Mouse (Mus musculus): ENCODE results near the gene Mrps33.

Mrps33 gene

GRCm38 (mm10) chr6:39780857-39781666, 29.7 kb downstream of the Mrps33 start:
- no peak for DNase-seq (ENCODE audit: low read depth, low spot score)

GRCm38 (mm10) chr6:39778506-39778905, 32.3 kb downstream of the Mrps33 start:
- DNase-seq (ENCODE audit: low read depth, low spot score): no peak

- DNase-seq (ENCODE audit: low read depth, low spot score): no peak
Measured at GRCm38 (mm10) chr6:39776275-39776674, 34.5 kb downstream of the Mrps33 start.

GRCm38 (mm10) chr6:39775029-39775428, 35.8 kb downstream of the Mrps33 start:
- no peak for DNase-seq (ENCODE audit: low read depth, low spot score)

GRCm38 (mm10) chr6:39757229-39757628, 53.6 kb downstream of the Mrps33 start:
- no peak for DNase-seq (ENCODE audit: low read depth, low spot score)

All from skeletal muscle tissue, adult 2 months (tissue).